Mouse (Mus musculus): Measurements from ENCODE around the gene Tenm2.

DNA sequence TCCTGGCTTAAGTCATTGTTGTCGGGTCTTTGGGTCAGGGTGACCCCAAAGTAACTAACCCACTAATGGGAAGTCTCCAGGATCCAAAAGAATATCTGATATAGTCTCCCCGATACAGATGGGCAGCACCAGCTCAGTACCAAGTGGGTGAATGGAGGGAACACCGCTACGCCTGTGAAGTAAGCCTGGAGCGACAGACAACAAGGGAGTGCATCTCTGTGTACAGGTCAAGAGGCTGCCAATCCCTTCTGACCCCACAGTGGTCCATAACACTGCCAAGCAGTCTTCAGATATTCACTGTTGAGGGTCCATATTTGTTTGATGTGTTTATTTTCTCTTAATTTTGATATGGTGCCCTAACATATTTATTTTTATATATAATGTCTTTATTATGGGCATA, 754.7 kb downstream of the Tenm2 start:
- TF ChIP-seq POLR2A (IDR thresholded peaks at IDR 0.05; ENCODE audit: low read depth, low read length) (no peak), CTCF (IDR thresholded peaks at IDR 0.05; ENCODE audit: extremely low read depth, insufficient read length, insufficient replicate concordance, low read depth, low read length) (no peak)

All from small intestine, adult 2 months (tissue).